Mouse (Mus musculus) activated CD4-positive, CD25-positive, alpha-beta regulatory T cell (primary cell): ENCODE results near the gene Cdk5. TPM values are rescaled to one million over a fixed set of nuclear protein-coding genes. Genes with fewer than 3 reads are reported as not detected.

ENCODE experiments used
- polyA plus RNA-seq, 2 experiments: library from polyadenylated mRNA; unstranded; fragments of 100-300 nt; shearing (Covaris generic); gene quantifications; one replicate each; pipeline ENCODE4 v1.2.1; 2017

The Cdk5 gene
- polyA plus RNA-seq = 100 to 1,000 TPM in 1 of 2 experiments, 10 to 100 TPM in 1; 83.9 to 101 TPM

DNA sequence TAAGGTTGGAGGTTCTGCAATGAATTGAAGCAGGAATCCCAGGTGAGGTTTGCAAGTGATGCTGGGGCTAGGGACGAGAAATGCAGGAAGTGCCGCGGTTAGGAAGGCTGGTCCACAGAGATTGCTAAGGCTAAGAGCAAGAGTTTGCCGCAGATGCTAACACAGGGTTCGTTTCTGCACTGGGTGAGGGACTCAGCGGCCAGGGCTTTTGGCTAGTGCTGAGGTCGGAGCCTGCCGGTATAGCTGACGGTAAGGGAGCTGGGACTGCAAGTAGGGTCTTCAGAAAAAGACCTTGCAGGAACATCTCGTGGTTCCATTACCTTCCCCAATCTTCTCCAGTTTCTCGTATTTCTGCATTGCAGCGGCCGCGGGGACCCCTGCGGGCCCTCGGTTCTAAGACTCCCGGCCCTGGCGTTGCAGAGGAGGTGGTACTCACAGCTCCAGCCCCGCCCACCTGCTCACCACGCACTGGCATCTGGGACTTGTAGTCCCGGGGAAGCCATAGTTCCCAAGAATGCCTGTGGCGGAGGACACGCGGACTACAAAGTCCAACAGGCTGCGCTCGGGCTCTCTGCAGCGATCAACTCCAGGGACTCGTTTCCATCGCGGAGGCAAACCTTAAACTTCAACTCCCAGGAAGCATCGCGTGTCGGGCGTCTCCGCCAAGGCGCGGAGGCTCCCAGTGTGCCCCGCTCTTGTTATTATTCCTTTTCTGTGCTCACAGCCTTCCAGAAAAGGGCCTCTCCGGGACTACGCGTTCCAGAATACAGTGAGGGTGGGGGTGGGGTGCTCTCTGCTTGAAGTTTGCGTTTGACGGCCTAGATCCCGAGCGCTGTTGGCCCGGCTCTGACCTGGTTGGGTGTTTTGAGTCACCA lies at the start of gene Cdk5, which contains the start of gene Slc4a2:
Cdk5 (minus strand) TSS at position 402 of the 875 bp plus-strand sequence.
Slc4a2 (plus strand) TSS at position 709 of the 875 bp plus-strand sequence.

GRCm38 (mm10) chr5:24452030-24452690 lies 28.8 kb upstream of the Cdk5 start, which contains the start of gene Agap3:
Gene Agap3 (plus strand): TSS chr5:24452177.

GRCm38 (mm10) chr5:24447624-24448298 lies 24.4 kb upstream of the Cdk5 start, which contains the start of gene Tmub1:
Gene Tmub1 (minus strand): TSS chr5:24447854.

DNA sequence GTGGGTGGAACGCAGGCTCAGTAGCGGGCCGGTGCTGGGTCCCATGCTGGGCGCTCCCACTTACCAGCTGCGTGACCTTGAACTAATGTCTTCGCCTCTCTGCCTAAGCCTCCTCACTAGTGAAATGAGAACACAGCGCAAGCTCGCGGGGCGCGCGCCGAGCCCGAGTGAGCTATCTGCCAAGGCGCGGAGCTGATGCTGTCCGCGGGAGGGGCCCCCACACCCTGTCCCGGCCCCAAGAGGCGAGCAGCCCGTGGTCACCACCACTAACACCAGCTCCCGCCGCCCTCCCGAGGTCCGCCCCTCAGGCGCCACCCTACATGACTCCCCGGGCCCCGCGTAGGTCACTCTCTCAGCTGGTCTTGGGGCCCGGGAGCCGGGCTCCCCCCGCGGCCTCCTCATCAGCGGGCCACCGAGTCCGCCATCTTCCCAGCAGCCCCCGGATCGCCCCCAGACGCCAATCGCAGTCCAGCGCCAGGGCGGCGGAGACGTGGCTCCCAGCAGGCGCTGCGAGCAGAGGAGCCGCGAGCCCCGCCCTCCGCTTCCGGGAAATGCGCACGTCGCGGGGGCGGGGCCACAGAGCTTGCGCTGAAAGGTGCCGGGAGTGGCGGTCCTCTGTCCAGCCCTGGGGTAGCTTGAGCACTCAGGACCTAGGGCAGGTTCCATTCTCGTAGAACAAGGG lies 21.6 kb upstream of the Cdk5 start, which contains the start of gene Fastk:
Fastk (minus strand) TSS at position 542 of the 682 bp plus-strand sequence.

DNA sequence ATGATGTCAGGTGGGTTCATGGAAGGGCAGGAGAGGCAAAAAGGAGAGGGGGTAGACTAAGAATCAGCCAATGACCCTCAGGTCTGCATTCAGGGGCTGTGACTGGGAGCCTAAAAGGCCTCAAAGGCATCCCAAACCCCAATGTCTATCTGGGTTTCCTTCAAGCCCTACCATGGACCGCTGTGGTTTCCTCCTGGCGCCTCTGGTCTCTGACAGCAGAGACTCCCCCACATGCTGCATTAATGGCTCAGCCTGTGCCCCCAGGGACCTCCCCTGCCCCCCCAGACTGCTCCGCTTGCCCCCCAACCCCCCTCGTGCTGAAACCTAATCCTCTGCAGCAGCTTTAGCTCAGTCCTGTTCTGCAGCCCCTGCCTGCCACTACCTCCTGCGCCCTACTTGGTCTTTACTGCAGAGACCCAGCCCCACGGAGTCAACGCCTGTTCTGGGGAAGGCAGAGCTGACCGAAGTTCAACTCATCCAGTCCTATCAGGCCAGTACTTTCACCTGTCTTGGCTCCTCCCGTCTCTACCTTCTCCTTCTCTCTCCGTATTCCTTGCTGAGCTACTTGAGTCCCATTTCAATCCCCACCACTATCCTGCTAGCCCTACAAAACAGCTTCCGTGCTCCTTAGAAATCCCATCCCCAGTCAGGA lies 10.2 kb downstream of the Cdk5 start, which contains the start of gene Asic3:
Asic3 (plus strand) TSS at position 351 of the 652 bp plus-strand sequence.

DNA sequence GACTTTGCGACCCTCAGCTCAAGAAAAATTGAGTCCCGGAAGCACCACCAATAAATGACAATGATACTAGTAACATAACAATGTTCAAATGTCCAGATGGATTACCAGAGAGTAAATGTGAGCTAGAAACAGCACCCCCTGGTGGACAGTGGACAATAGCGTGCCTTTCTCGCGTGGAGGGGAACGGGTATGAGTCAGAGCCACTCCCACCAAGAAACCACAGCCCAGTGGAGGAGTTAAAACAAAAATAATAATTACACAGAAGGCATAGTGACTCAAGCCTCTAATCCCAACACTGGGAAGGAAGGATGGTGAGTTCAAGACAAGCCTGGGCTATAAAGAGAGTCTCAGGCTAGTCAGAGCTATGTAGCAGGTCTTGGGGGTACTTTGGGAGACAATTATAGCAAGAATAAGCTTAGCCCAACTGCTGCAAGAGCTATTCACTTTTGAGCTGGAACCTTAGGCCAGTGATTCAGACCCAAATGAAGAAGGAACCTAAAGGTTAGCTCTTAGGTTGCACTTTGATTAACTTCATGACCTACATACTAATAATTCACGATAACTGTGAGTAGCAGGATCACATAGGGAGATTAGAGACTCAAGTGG lies 29.8 kb downstream of the Cdk5 start, which contains the start of gene Abcb8:
Abcb8 (plus strand) TSS at position 272 of the 606 bp plus-strand sequence.

DNA sequence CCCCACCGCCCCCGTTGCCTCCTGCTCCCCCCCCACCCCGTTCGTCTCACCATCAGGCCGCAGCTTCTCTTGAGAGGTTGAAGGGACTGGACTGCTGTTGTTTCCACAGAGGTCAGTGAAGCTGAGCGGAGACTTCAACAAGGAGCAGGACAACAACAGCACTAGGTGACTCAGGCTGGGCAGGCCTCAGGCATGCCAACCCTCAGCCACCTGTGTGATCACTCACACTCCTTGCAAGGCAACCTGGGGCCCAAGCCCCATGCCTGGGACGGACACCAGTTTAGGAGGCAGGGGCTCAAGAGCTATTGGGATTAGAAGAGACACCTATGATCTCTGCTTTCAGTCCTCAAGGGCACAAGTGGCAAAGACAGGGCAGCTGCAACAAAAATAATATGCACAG lies 31.5 kb downstream of the Cdk5 start, which contains the start of gene Atg9b:
Atg9b (minus strand) TSS at position 280 of the 400 bp plus-strand sequence.

Other genes with a start within 250 kb of the Cdk5 start
- gene Kcnh2, start 71.9 kb downstream of the Cdk5 start, polyA plus RNA-seq = 1 to 10 TPM; 2.1 to 3.2 TPM
- under 1 TPM; 0.14 to 0.27 TPM for gene Nos3, start 58.7 kb downstream of the Cdk5 start, polyA plus RNA-seq
- gene Atg9b, start 31.4 kb downstream of the Cdk5 start, polyA plus RNA-seq = 1 to 10 TPM in 1 of 2 experiments, under 1 TPM in 1; 1.00 to 1.1 TPM
- gene Abcb8, start 29.9 kb downstream of the Cdk5 start, polyA plus RNA-seq = 10 to 100 TPM; 21.5 to 24.9 TPM
- not detected for gene Asic3, start 10.1 kb downstream of the Cdk5 start, polyA plus RNA-seq
- 10 to 100 TPM; 22.6 to 29.7 TPM for gene Slc4a2, start 307 bp upstream of the Cdk5 start, polyA plus RNA-seq
- 100 to 1,000 TPM; 103 to 108 TPM for gene Fastk, start 21.8 kb upstream of the Cdk5 start, polyA plus RNA-seq
- gene Tmub1, start 24.3 kb upstream of the Cdk5 start, polyA plus RNA-seq = 10 to 100 TPM; 56.9 to 63.6 TPM
- gene Agap3, start 28.6 kb upstream of the Cdk5 start, polyA plus RNA-seq = 10 to 100 TPM; 39.7 to 47.0 TPM
- gene Gbx1, start 103.7 kb upstream of the Cdk5 start, polyA plus RNA-seq = under 1 TPM in 1 of 2 experiments, not detected in 1; 0.05 TPM
- gene Asb10, start 117.4 kb upstream of the Cdk5 start, polyA plus RNA-seq = under 1 TPM in 1 of 2 experiments, not detected in 1; 0.07 TPM
- gene 4931409K22Rik, start 133.3 kb upstream of the Cdk5 start, polyA plus RNA-seq = not detected
- gene Abcf2, start 153.9 kb upstream of the Cdk5 start, polyA plus RNA-seq = 10 to 100 TPM; 62.4 to 65.3 TPM
- gene Chpf2, start 163.2 kb upstream of the Cdk5 start, polyA plus RNA-seq = 10 to 100 TPM; 23.6 to 33.5 TPM
- gene Smarcd3, start 200.9 kb upstream of the Cdk5 start, polyA plus RNA-seq = 1 to 10 TPM; 1.0 to 4.9 TPM